ENCODE assay signal across 10 mouse cellular contexts in the genomic region with DNA sequence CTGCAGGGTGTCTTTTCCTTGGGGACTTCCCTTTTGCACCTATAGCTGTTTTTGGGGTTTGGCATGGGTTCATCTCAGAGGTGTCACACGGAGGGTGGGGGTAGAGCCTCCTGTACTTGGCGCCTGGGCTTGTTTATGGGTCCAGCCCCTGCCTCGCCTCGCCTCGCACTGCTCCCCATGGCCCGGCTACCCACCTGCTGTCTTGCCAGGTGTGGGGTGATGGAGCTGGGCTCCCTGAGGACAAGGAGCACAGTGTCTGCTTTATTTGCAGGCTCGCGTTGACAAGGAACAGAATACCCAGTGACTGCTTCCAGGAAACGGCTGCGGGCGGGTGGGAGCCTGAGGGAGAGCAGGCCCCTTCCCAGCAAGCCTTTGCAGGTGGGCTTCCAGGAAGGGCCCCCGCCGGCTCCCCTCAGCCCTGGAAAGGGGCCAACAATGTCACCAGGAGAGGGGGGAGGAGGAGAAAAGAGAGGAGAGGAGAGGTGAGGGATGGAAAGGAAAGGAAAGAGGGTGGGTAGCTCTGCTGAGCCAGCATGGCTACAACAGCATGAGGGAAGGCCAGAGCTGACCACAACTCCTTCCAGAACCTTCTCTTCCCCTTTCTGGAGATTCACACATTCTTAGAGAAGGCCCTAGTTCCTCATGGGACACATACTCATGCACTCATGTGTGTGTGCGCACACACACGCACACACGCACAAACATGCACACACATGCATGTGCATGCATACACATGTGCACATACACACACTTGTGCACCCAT. TPM values are rescaled to one million over a fixed set of nuclear protein-coding genes. Genes with fewer than 3 reads are reported as not detected.
DNase-seq lines count a peak whose midpoint lies in the region; ATAC-seq and TF ChIP-seq lines count a peak whose summit lies in the region.
"Had no signal": no experiment of that assay in that cellular context is flagged by ENCODE, and none has a peak within 500 bp of the region (broad histone marks: within the 10 kb centered on the region; RNA-seq: fewer than 3 reads in every experiment).

No protein-coding gene starts in this region.

- H3K36me3 ChIP-seq in hindbrain, embryonic 11.5 days (ENCODE audit: control insufficient read depth, insufficient read depth, low read length), result no peaks in the 10 kb centered on the region
- H3K36me3 ChIP-seq in hindbrain, embryonic 16.5 days (ENCODE audit: control insufficient read depth, insufficient read depth, low read length), result no peaks in the 10 kb centered on the region
- no peaks in the 10 kb centered on the region for H3K36me3 ChIP-seq in embryonic facial prominence, embryonic 11.5 days (replicated peaks; ENCODE audit: control insufficient read depth, insufficient read depth, low read depth, low read length)
- H3K36me3 ChIP-seq in heart, postnatal 0 days (replicated peaks; ENCODE audit: control insufficient read depth, insufficient read depth, low read length), result no peaks in the 10 kb centered on the region
- no peaks in the 10 kb centered on the region for H3K36me3 ChIP-seq in liver, embryonic 16.5 days (ENCODE audit: control insufficient read depth, insufficient read depth)

- no peak overlapping the region for H3K9ac ChIP-seq in hindbrain, embryonic 11.5 days (ENCODE audit: low read depth, low read length)
- H3K9ac ChIP-seq in hindbrain, embryonic 16.5 days (ENCODE audit: low read depth, low read length), result no peak overlapping the region
- H3K9ac ChIP-seq in embryonic facial prominence, embryonic 11.5 days (replicated peaks; ENCODE audit: low read length), result no peak overlapping the region; the same call in none of the 2 replicates
- H3K9ac ChIP-seq in heart, postnatal 0 days (replicated peaks; ENCODE audit: low read depth, low read length), result no peak overlapping the region
- no peak overlapping the region for H3K9ac ChIP-seq in liver, embryonic 16.5 days (ENCODE audit: low read depth, low read length)

- H3K27ac ChIP-seq in hindbrain, embryonic 11.5 days (ENCODE audit: low read depth, low read length), result peak overlapping the region; percentile 54
- H3K27ac ChIP-seq in hindbrain, embryonic 16.5 days (ENCODE audit: low read depth, low read length), result no peak overlapping the region
- H3K27ac ChIP-seq in embryonic facial prominence, embryonic 11.5 days (replicated peaks; ENCODE audit: low read depth, low read length), result peak overlapping the region; percentile 95
- peak overlapping the region; percentile 18; the same call in 1 of the 2 replicates for H3K27ac ChIP-seq in heart, postnatal 0 days (ENCODE audit: low read depth)
- H3K27ac ChIP-seq in liver, embryonic 16.5 days (ENCODE audit: low read length), result peak overlapping the region; percentile 83

- no peaks in the 10 kb centered on the region for H3K27me3 ChIP-seq in hindbrain, embryonic 11.5 days (ENCODE audit: control insufficient read depth, insufficient read depth, low read length)
- no peaks in the 10 kb centered on the region for H3K27me3 ChIP-seq in hindbrain, embryonic 16.5 days (replicated peaks; ENCODE audit: control insufficient read depth, insufficient read depth, low read length)
- H3K27me3 ChIP-seq in embryonic facial prominence, embryonic 11.5 days (ENCODE audit: control insufficient read depth, insufficient read depth, low read length), result no peaks in the 10 kb centered on the region
- no peaks in the 10 kb centered on the region for H3K27me3 ChIP-seq in heart, postnatal 0 days (ENCODE audit: control insufficient read depth, insufficient read depth, low read length)
- H3K27me3 ChIP-seq in liver, embryonic 16.5 days (ENCODE audit: control insufficient read depth, insufficient read depth, low read depth, low read length), result no peaks in the 10 kb centered on the region

- peaks cover 2% of the 10 kb centered on the region; the same call in 1 of the 2 replicates for H3K4me1 ChIP-seq in hindbrain, embryonic 11.5 days (replicated peaks; ENCODE audit: control insufficient read depth, insufficient read depth, low read length)
- peaks cover 2% of the 10 kb centered on the region; the same call in 1 of the 2 replicates for H3K4me1 ChIP-seq in hindbrain, embryonic 16.5 days (ENCODE audit: control insufficient read depth, insufficient read depth, low read depth, low read length)
- peaks cover 21% of the 10 kb centered on the region for H3K4me1 ChIP-seq in embryonic facial prominence, embryonic 11.5 days (ENCODE audit: control insufficient read depth, insufficient read depth, low read length)
- peaks cover 40% of the 10 kb centered on the region for H3K4me1 ChIP-seq in heart, postnatal 0 days (ENCODE audit: control insufficient read depth, insufficient read depth)
- H3K4me1 ChIP-seq in liver, embryonic 16.5 days (ENCODE audit: control insufficient read depth, low read depth, low read length), result peaks cover 17% of the 10 kb centered on the region

- no peak for DNase-seq in hindbrain, embryonic 11.5 days (ENCODE audit: low spot score)
- DNase-seq in embryonic facial prominence, embryonic 11.5 days (ENCODE audit: low spot score), result no peak
- no peak for DNase-seq in heart, postnatal 0 days (ENCODE audit: low spot score)
- DNase-seq in adrenal gland, adult 18-20 months (ENCODE audit: low spot score in 2 of 2), result no peak
- no peak for DNase-seq in gastrocnemius, postnatal 36 days
- no peak for DNase-seq in frontal cortex, postnatal 25 days (ENCODE audit: low spot score in 2 of 2)
- DNase-seq: adrenal gland, postnatal 25 days; lung, adult 18-20 months had no signal

- no peak overlapping the region for H3K4me3 ChIP-seq in hindbrain, embryonic 11.5 days (ENCODE audit: low read depth, low read length)
- no peak overlapping the region for H3K4me3 ChIP-seq in hindbrain, embryonic 16.5 days (ENCODE audit: low read length)
- no peak overlapping the region for H3K4me3 ChIP-seq in embryonic facial prominence, embryonic 11.5 days (ENCODE audit: low read depth, low read length)
- no peak overlapping the region for H3K4me3 ChIP-seq in heart, postnatal 0 days (ENCODE audit: low read depth, low read length)
- no peak overlapping the region for H3K4me3 ChIP-seq in liver, embryonic 16.5 days (ENCODE audit: low read depth, low read length)

- TF ChIP-seq EP300 in heart, postnatal 0 days (IDR thresholded peaks at IDR 0.05; ENCODE audit: low read depth), result no peak

- no peak for TF ChIP-seq CTCF in heart, postnatal 0 days (IDR thresholded peaks at IDR 0.05; ENCODE audit: low read depth)

- no peak for ATAC-seq in hindbrain, embryonic 11.5 days (ENCODE audit: low FRiP score)
- ATAC-seq in hindbrain, embryonic 16.5 days, result no peak
- no peak for ATAC-seq in embryonic facial prominence, embryonic 11.5 days (replicated peaks; ENCODE audit: insufficient number of reproducible peaks, low FRiP score, low TSS enrichment, low read depth)
- ATAC-seq in heart, postnatal 0 days (ENCODE audit: insufficient read depth, low read depth), result no peak
- ATAC-seq in liver, embryonic 16.5 days (ENCODE audit: low read depth), result no peak

- 71% methylated on average over 16 of the region's 16 CpGs for WGBS in hindbrain, embryonic 11.5 days
- 73% methylated on average over 16 of the region's 16 CpGs for WGBS in hindbrain, embryonic 16.5 days
- 60% methylated on average over 16 of the region's 16 CpGs for WGBS in embryonic facial prominence, embryonic 11.5 days
- 37% methylated on average over 16 of the region's 16 CpGs for WGBS in heart, postnatal 0 days
- 51% methylated on average over 16 of the region's 16 CpGs for WGBS in liver, embryonic 16.5 days (ENCODE audit: insufficient replicate concordance)

- no peaks in the 10 kb centered on the region for H3K9me3 ChIP-seq in hindbrain, embryonic 11.5 days (ENCODE audit: control insufficient read depth, low read length)
- H3K9me3 ChIP-seq in hindbrain, embryonic 16.5 days (ENCODE audit: control insufficient read depth, low read length), result no peaks in the 10 kb centered on the region
- H3K9me3 ChIP-seq in embryonic facial prominence, embryonic 11.5 days (replicated peaks; ENCODE audit: control insufficient read depth, low read length), result no peaks in the 10 kb centered on the region
- no peaks in the 10 kb centered on the region for H3K9me3 ChIP-seq in heart, postnatal 0 days (replicated peaks; ENCODE audit: control insufficient read depth, low read length)
- no peaks in the 10 kb centered on the region for H3K9me3 ChIP-seq in liver, embryonic 16.5 days (replicated peaks; ENCODE audit: control insufficient read depth, low read length)

- H3K4me2 ChIP-seq in hindbrain, embryonic 11.5 days (replicated peaks; ENCODE audit: low read depth, low read length), result no peak overlapping the region
- no peak overlapping the region for H3K4me2 ChIP-seq in hindbrain, embryonic 16.5 days (ENCODE audit: low read length)
- no peak overlapping the region for H3K4me2 ChIP-seq in embryonic facial prominence, embryonic 11.5 days (ENCODE audit: low read depth, low read length)
- no peak overlapping the region for H3K4me2 ChIP-seq in heart, postnatal 0 days (ENCODE audit: low read depth, low read length)
- no peak overlapping the region for H3K4me2 ChIP-seq in liver, embryonic 16.5 days (ENCODE audit: low read depth, low read length)

- intact Hi-C loops in gastrocnemius, postnatal 36 days (cut with DNase I), result no loop called here

RNA-seq across cellular contexts. Expression of a gene that starts 39.2 kb away (rescaled TPM):
- polyA plus RNA-seq in hindbrain, embryonic 11.5 days (2014; fragmentation: Nextera tagmentation; extraction: Ambion mirVana), result 13.5 and 13.9 TPM in 2 replicates
- 22.3 and 26.2 TPM in 2 replicates for polyA plus RNA-seq in hindbrain, embryonic 16.5 days (2015; fragmentation: Nextera tagmentation; extraction: Ambion mirVana)
- 16.4 and 17.2 TPM in 2 replicates for polyA plus RNA-seq in embryonic facial prominence, embryonic 11.5 days (2014; fragmentation: Nextera tagmentation; extraction: Ambion mirVana)
- total RNA-seq in heart, postnatal 0 days (2014; rRNA removed; ENCODE audit: low replicate concordance), result 87.2 and 90.9 TPM in 2 replicates
- polyA plus RNA-seq in heart, postnatal 0 days (2015; fragmentation: Nextera tagmentation; extraction: Ambion mirVana), result 14.9 TPM in 2 replicates
- polyA plus RNA-seq in liver, embryonic 16.5 days (2015; fragmentation: Nextera tagmentation; extraction: Ambion mirVana), result 10.9 and 11.4 TPM in 2 replicates
- 1 to 10 TPM; 2.9 to 3.0 TPM for total RNA-seq in adrenal gland, adult 18-20 months (2021)
- 1 to 10 TPM; 1.8 to 6.1 TPM for total RNA-seq in gastrocnemius, postnatal 36 days (2021)
